Comparison of ENCODE assay signal across 9 mouse cellular contexts in genomic region chr14:57104106-57105023, GRCm38 (mm10). TPM values are rescaled to one million over a fixed set of nuclear protein-coding genes. Genes with fewer than 3 reads are reported as not detected.
DNase-seq lines count a peak whose midpoint lies in the region; ATAC-seq and TF ChIP-seq lines count a peak whose summit lies in the region.
"Had no signal": no experiment of that assay in that cellular context is flagged by ENCODE, and none has a peak within 500 bp of the region (broad histone marks: within the 10 kb centered on the region; RNA-seq: fewer than 3 reads in every experiment).

Gene Gjb2, minus strand, starts transcription at chr14:57104702.

- H3K9ac ChIP-seq in forebrain, embryonic 16.5 days (replicated peaks; ENCODE audit: low read depth, low read length) = peak within 1 kb of the TSS; percentile 52
- peak within 1 kb of the TSS; percentile 58 for H3K9ac ChIP-seq in limb, embryonic 14.5 days (ENCODE audit: low read depth, low read length, severe bottlenecking)
- H3K9ac ChIP-seq in midbrain, embryonic 14.5 days (replicated peaks; ENCODE audit: low read length) = peak within 1 kb of the TSS; percentile 39

- TF ChIP-seq POLR2A in cerebellum, adult 2 months (IDR thresholded peaks at IDR 0.05; ENCODE audit: borderline replicate concordance, insufficient read depth, low read length) = no peak
- no peak for TF ChIP-seq POLR2A in limb, embryonic 14.5 days (IDR thresholded peaks at IDR 0.05; ENCODE audit: borderline replicate concordance, extremely low read depth, insufficient read depth, insufficient read length)

- H3K9me3 ChIP-seq in forebrain, embryonic 16.5 days (ENCODE audit: control insufficient read depth, low read length) = no peaks in the 10 kb centered on the region
- H3K9me3 ChIP-seq in limb, embryonic 14.5 days (ENCODE audit: control insufficient read depth, low read length) = no peaks in the 10 kb centered on the region
- H3K9me3 ChIP-seq in midbrain, embryonic 14.5 days (ENCODE audit: control insufficient read depth, low read length) = no peaks in the 10 kb centered on the region

- no peaks in the 10 kb centered on the region for H3K36me3 ChIP-seq in forebrain, embryonic 16.5 days (ENCODE audit: control insufficient read depth, insufficient read depth)
- H3K36me3 ChIP-seq in limb, embryonic 14.5 days (ENCODE audit: control insufficient read depth, insufficient read depth, low read length) = no peaks in the 10 kb centered on the region
- no peaks in the 10 kb centered on the region for H3K36me3 ChIP-seq in midbrain, embryonic 14.5 days (ENCODE audit: control insufficient read depth, insufficient read depth, low read length)

- WGBS in cerebellum, adult 2 months = 1% methylated on average over 101 of the region's 101 CpGs
- WGBS in forebrain, embryonic 16.5 days = under 1% methylated on average over 94 of the region's 101 CpGs
- WGBS in limb, embryonic 14.5 days = under 1% methylated on average over 72 of the region's 101 CpGs
- WGBS in midbrain, embryonic 14.5 days = under 1% methylated on average over 100 of the region's 101 CpGs

- H3K27me3 ChIP-seq in cerebellum, adult 2 months (ENCODE audit: control insufficient read depth, insufficient read depth, low read length) = no peaks in the 10 kb centered on the region; the same call in 1 of the 2 replicates
- H3K27me3 ChIP-seq in forebrain, embryonic 16.5 days (replicated peaks; ENCODE audit: control insufficient read depth, insufficient read depth, low read length) = peaks cover 55% of the 10 kb centered on the region
- peaks cover 53% of the 10 kb centered on the region for H3K27me3 ChIP-seq in limb, embryonic 14.5 days (ENCODE audit: control insufficient read depth, insufficient read depth, low read length)
- H3K27me3 ChIP-seq in midbrain, embryonic 14.5 days (ENCODE audit: control insufficient read depth, insufficient read depth, low read length) = peaks cover 50% of the 10 kb centered on the region

- no peaks in the 10 kb centered on the region for H3K4me1 ChIP-seq in cerebellum, adult 2 months (ENCODE audit: control insufficient read depth, insufficient read depth, low read length)
- peaks cover 18% of the 10 kb centered on the region for H3K4me1 ChIP-seq in forebrain, embryonic 16.5 days (replicated peaks; ENCODE audit: control insufficient read depth, insufficient read depth, low read length)
- 0 out of 2 replicates have a peak, but pooled peaks cover 3% of the 10 kb centered on the region for H3K4me1 ChIP-seq in limb, embryonic 14.5 days (ENCODE audit: control insufficient read depth, insufficient read depth, low read length)
- 0 out of 2 replicates have a peak, but pooled peaks cover 3% of the 10 kb centered on the region for H3K4me1 ChIP-seq in midbrain, embryonic 14.5 days (ENCODE audit: control insufficient read depth, insufficient read depth, low read length)

- no peak within 1 kb of the TSS for H3K27ac ChIP-seq in cerebellum, adult 2 months (ENCODE audit: insufficient read depth, low read length)
- no peak within 1 kb of the TSS for H3K27ac ChIP-seq in forebrain, embryonic 16.5 days (ENCODE audit: low read length)
- H3K27ac ChIP-seq in limb, embryonic 14.5 days (replicated peaks; ENCODE audit: low read depth, low read length) = 0 out of 2 replicates have a peak within 1 kb of the TSS, but pooled peaks have one; percentile 8
- no peak within 1 kb of the TSS for H3K27ac ChIP-seq in midbrain, embryonic 14.5 days (replicated peaks; ENCODE audit: low read depth, low read length)

- peak; percentile 11 to 16 for DNase-seq in cerebellum, adult 2 months
- DNase-seq in cerebellum, adult 8-10 months = no peak
- peak; percentile 66 to 67 for DNase-seq in adrenal gland, postnatal 36 days
- peak; percentile 88 for DNase-seq in kidney, adult 11 months
- DNase-seq in limb, embryonic 14.5 days (ENCODE audit: low spot score) = peak; percentile 45
- DNase-seq in midbrain, embryonic 14.5 days = peak; percentile 64
- DNase-seq in testis, postnatal 10 days (ENCODE audit: low spot score) = peak; percentile 69

- TF ChIP-seq CTCF in cerebellum, adult 2 months (IDR thresholded peaks at IDR 0.05; ENCODE audit: borderline replicate concordance, insufficient read depth, low read depth, low read length) = no peak

- H3K4me3 ChIP-seq in cerebellum, adult 2 months (replicated peaks; ENCODE audit: insufficient read depth, low read depth, low read length) = peak within 1 kb of the TSS; percentile 51
- H3K4me3 ChIP-seq in forebrain, embryonic 16.5 days (replicated peaks; ENCODE audit: low read length) = peak within 1 kb of the TSS; percentile 58
- H3K4me3 ChIP-seq in limb, embryonic 14.5 days (replicated peaks; ENCODE audit: low read length) = peak within 1 kb of the TSS; percentile 56
- peak within 1 kb of the TSS; percentile 59 for H3K4me3 ChIP-seq in midbrain, embryonic 14.5 days (replicated peaks; ENCODE audit: low read depth, low read length)

- ATAC-seq in forebrain, embryonic 16.5 days = peak; percentile 70
- ATAC-seq in limb, embryonic 14.5 days (ENCODE audit: low FRiP score, low read depth) = peak; percentile 53
- peak; percentile 60 for ATAC-seq in midbrain, embryonic 14.5 days (ENCODE audit: low FRiP score, low TSS enrichment)

- H3K4me2 ChIP-seq in forebrain, embryonic 16.5 days (ENCODE audit: low read length) = peak within 1 kb of the TSS; percentile 100
- H3K4me2 ChIP-seq in limb, embryonic 14.5 days (replicated peaks; ENCODE audit: low read depth, low read length, severe bottlenecking) = peak within 1 kb of the TSS; percentile 100
- H3K4me2 ChIP-seq in midbrain, embryonic 14.5 days (ENCODE audit: low read length) = peak within 1 kb of the TSS; percentile 99

RNA-seq across cellular contexts. Expression of gene Gjb2, which starts in this region (rescaled TPM):
- 5.6 and 7.5 TPM in 2 replicates for polyA plus RNA-seq in cerebellum, adult 2 months (2012; rRNA removed)
- total RNA-seq in adrenal gland, postnatal 36 days (2021) = 10 to 100 TPM in 1 of 2 experiments, 1 to 10 TPM in 1; 1.1 to 15.2 TPM
- 8.0 and 12.4 TPM in 2 replicates for polyA plus RNA-seq in forebrain, embryonic 16.5 days (2015; fragmentation: Nextera tagmentation; extraction: Ambion mirVana)
- 33.6 and 39.1 TPM in 2 replicates for polyA plus RNA-seq in limb, embryonic 14.5 days (2012; rRNA removed)
- polyA plus RNA-seq in limb, embryonic 14.5 days (2014; fragmentation: Nextera tagmentation; extraction: Ambion mirVana) = 102 and 111 TPM in 2 replicates
- polyA plus RNA-seq in midbrain, embryonic 14.5 days (2014; fragmentation: Nextera tagmentation; extraction: Ambion mirVana) = 11.2 TPM in 1 of 2 replicates, not detected in the other
- total RNA-seq: hematopoietic stem cell, adult 5-6 weeks had no signal
